In the genomic region with DNA sequence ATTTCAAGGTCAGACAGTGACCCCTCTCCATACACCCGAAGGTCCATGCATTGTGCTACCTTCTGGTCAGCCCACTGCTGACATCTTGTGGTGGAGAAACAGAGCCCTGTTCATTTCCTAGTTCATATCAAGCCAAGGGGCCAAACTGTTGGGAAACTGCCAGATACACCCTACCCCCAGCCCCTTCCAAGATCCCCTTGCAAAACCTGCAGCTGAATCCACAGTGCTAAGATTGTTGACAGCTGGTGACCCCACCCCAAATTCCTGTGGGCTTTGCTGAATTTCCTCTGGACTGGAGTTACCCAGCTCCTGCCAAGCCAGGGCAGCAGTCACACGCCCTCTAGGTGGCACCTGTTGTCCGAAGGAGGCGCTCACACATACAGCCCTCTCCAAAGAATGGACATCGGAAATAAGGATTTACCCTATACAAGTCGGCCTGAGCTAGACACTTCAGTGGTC, we compare ENCODE assay signal across 8 mouse cellular contexts.
DNase-seq lines count a peak whose midpoint lies in the region; ATAC-seq and TF ChIP-seq lines count a peak whose summit lies in the region.

No protein-coding gene starts in this region.

- no peak overlapping the region for H3K27ac ChIP-seq in embryonic fibroblast, embryonic 13.5 days (ENCODE audit: insufficient read depth, low read length)
- H3K27ac ChIP-seq in limb, embryonic 10.5 days: no peak overlapping the region
- no peak overlapping the region for H3K27ac ChIP-seq in midbrain, postnatal 0 days (ENCODE audit: low read depth, low read length)

- peak; percentile 20; the same call in 1 of the 2 replicates for ATAC-seq in midbrain, postnatal 0 days (ENCODE audit: low FRiP score)

- peak; percentile 54; the same call in 1 of the 2 replicates for TF ChIP-seq CTCF in embryonic fibroblast, embryonic 13.5 days (IDR thresholded peaks at IDR 0.05; ENCODE audit: borderline replicate concordance, insufficient read depth, low read length)
- TF ChIP-seq CTCF in midbrain, postnatal 0 days (IDR thresholded peaks at IDR 0.05): peak; percentile 79

- peaks cover 2% of the 10 kb centered on the region; the same call in 1 of the 2 replicates for H3K4me1 ChIP-seq in embryonic fibroblast, embryonic 13.5 days (ENCODE audit: control insufficient read depth, insufficient read depth, low read length)
- peaks cover 27% of the 10 kb centered on the region for H3K4me1 ChIP-seq in limb, embryonic 10.5 days
- H3K4me1 ChIP-seq in midbrain, postnatal 0 days (ENCODE audit: insufficient read depth, low read length): peaks cover 4% of the 10 kb centered on the region; the same call in 1 of the 2 replicates

- no peaks in the 10 kb centered on the region for H3K36me3 ChIP-seq in limb, embryonic 10.5 days
- no peaks in the 10 kb centered on the region for H3K36me3 ChIP-seq in midbrain, postnatal 0 days (ENCODE audit: insufficient read depth, low read length)

- 25% methylated on average over 6 of the region's 6 CpGs for WGBS in limb, embryonic 10.5 days
- WGBS in midbrain, postnatal 0 days: 13% methylated on average over 6 of the region's 6 CpGs

- H3K4me3 ChIP-seq in embryonic fibroblast, embryonic 13.5 days (ENCODE audit: insufficient read depth, low read length): no peak overlapping the region
- H3K4me3 ChIP-seq in limb, embryonic 10.5 days: no peak overlapping the region
- no peak overlapping the region for H3K4me3 ChIP-seq in midbrain, postnatal 0 days (ENCODE audit: low read depth, low read length)

- DNase-seq in 416B (ENCODE audit: low read depth): peak; percentile 68
- DNase-seq in Muller cell, postnatal 12 days (ENCODE audit: inconsistent ontology term): peak; percentile 55
- DNase-seq in heart, postnatal 36 days: peak; percentile 44 to 68
- DNase-seq in limb, embryonic 10.5 days (ENCODE audit: low spot score): peak; percentile 74
- DNase-seq in midbrain, postnatal 0 days (ENCODE audit: low spot score): peak; percentile 61
- peak; percentile 39 for DNase-seq in urinary bladder, postnatal 14 days (ENCODE audit: low spot score)
- no peak for DNase-seq in left cerebral cortex, postnatal 14 days (ENCODE audit: low spot score in 2 of 2)

- peaks cover 12% of the 10 kb centered on the region for H3K27me3 ChIP-seq in limb, embryonic 10.5 days (ENCODE audit: low read depth, poor library complexity, severe bottlenecking)
- no peaks in the 10 kb centered on the region for H3K27me3 ChIP-seq in midbrain, postnatal 0 days (ENCODE audit: insufficient read depth, low read length)

- no peak overlapping the region for H3K4me2 ChIP-seq in midbrain, postnatal 0 days (ENCODE audit: low read depth, low read length, poor library complexity, severe bottlenecking)

- no peak for TF ChIP-seq POLR2A in embryonic fibroblast, embryonic 13.5 days (IDR thresholded peaks at IDR 0.05; ENCODE audit: low read depth, low read length)

- H3K9ac ChIP-seq in midbrain, postnatal 0 days (replicated peaks; ENCODE audit: low read length, poor library complexity, severe bottlenecking): no peak overlapping the region

- H3K9me3 ChIP-seq in limb, embryonic 10.5 days (replicated peaks): no peaks in the 10 kb centered on the region
- no peaks in the 10 kb centered on the region for H3K9me3 ChIP-seq in midbrain, postnatal 0 days (ENCODE audit: low read length)

- intact Hi-C loops in heart, postnatal 36 days (cut with DNase I): loop anchor here (1.0 to 5.0 kb wide), 2 partner anchors 29 to 235 kb away; a partner anchor contains a TSS
- intact Hi-C loops in left cerebral cortex, postnatal 14 days (cut with DNase I): loop anchor here (5.0 kb wide), 1 partner anchor 150 kb away; no protein-coding TSS in a partner anchor

Comparison
In these comparisons a context has a peak if more than half of its experiments do, and no peak if none do; other contexts are left out.
1. DNase-seq: peak in 416B (single experiment), Muller cell, postnatal 12 days (single experiment), heart, postnatal 36 days (2 of 2), limb, embryonic 10.5 days (single experiment), midbrain, postnatal 0 days (single experiment) and urinary bladder, postnatal 14 days (single experiment); none in left cerebral cortex, postnatal 14 days (0 of 2).